Comparison of ENCODE assay signal across 8 mouse cellular contexts in genomic region chr1:24586370-24587140, GRCm38 (mm10). TPM values are rescaled to one million over a fixed set of nuclear protein-coding genes. Genes with fewer than 3 reads are reported as not detected.
A peak's percentile ranks its signal among the peaks of the same experiment; 100 is the strongest.
DNase-seq lines count a peak whose midpoint lies in the region; ATAC-seq lines count a peak whose summit lies in the region.

No protein-coding gene starts in this region.

- ATAC-seq in cerebellum, adult (ENCODE audit: insufficient number of reproducible peaks, low FRiP score, low TSS enrichment): peak; percentile 62
- peak; percentile 85 for ATAC-seq in forebrain, embryonic 14.5 days
- peak; percentile 85 for ATAC-seq in midbrain, embryonic 15.5 days (replicated peaks)

- H3K4me3 ChIP-seq in forebrain, embryonic 14.5 days (ENCODE audit: low read depth, low read length): peak overlapping the region; percentile 50
- peak overlapping the region; percentile 56 for H3K4me3 ChIP-seq in midbrain, embryonic 15.5 days

- peak overlapping the region; percentile 63 for H3K9ac ChIP-seq in forebrain, embryonic 14.5 days (ENCODE audit: low read length)
- peak overlapping the region; percentile 43 for H3K9ac ChIP-seq in midbrain, embryonic 15.5 days

- intact Hi-C loops in left cerebral cortex, postnatal 10 days (cut with DNase I): no loop called here

- DNase-seq in adrenal gland, postnatal 10 days: peak; percentile 53
- no peak for DNase-seq in adrenal gland, postnatal 4 days (ENCODE audit: low spot score in 2 of 2)
- peak; percentile 75 for DNase-seq in forebrain, embryonic 14.5 days (ENCODE audit: low spot score)
- peak; percentile 58 for DNase-seq in heart, postnatal 4 days
- DNase-seq in left cerebral cortex, postnatal 10 days (ENCODE audit: extremely low spot score in 1 of 2, low spot score in 2 of 2): peak; percentile 8 to 69
- no peak for DNase-seq in spleen, adult 12 weeks (ENCODE audit: low spot score)

- peak overlapping the region; percentile 99 for H3K4me2 ChIP-seq in forebrain, embryonic 14.5 days (ENCODE audit: low read length)
- peak overlapping the region; percentile 98 for H3K4me2 ChIP-seq in midbrain, embryonic 15.5 days

- H3K27me3 ChIP-seq in forebrain, embryonic 14.5 days (replicated peaks; ENCODE audit: control insufficient read depth, insufficient read depth, low read length): peaks cover 22% of the 10 kb centered on the region
- peaks cover 23% of the 10 kb centered on the region for H3K27me3 ChIP-seq in midbrain, embryonic 15.5 days (replicated peaks)

- no peaks in the 10 kb centered on the region for H3K36me3 ChIP-seq in forebrain, embryonic 14.5 days (ENCODE audit: control insufficient read depth, insufficient read depth, low read length)
- no peaks in the 10 kb centered on the region for H3K36me3 ChIP-seq in midbrain, embryonic 15.5 days (replicated peaks)

- H3K9me3 ChIP-seq in forebrain, embryonic 14.5 days (replicated peaks; ENCODE audit: control insufficient read depth, low read length): no peaks in the 10 kb centered on the region
- H3K9me3 ChIP-seq in midbrain, embryonic 15.5 days: no peaks in the 10 kb centered on the region

- WGBS in forebrain, embryonic 14.5 days: under 1% methylated on average over 72 of the region's 72 CpGs
- under 1% methylated on average over 72 of the region's 72 CpGs for WGBS in midbrain, embryonic 15.5 days

- H3K4me1 ChIP-seq in forebrain, embryonic 14.5 days (ENCODE audit: control insufficient read depth, insufficient read depth, low read length): peaks cover 8% of the 10 kb centered on the region
- peaks cover 15% of the 10 kb centered on the region; the same call in 1 of the 2 replicates for H3K4me1 ChIP-seq in midbrain, embryonic 15.5 days

- H3K27ac ChIP-seq in forebrain, embryonic 14.5 days (ENCODE audit: low read depth, low read length): no peak overlapping the region
- no peak overlapping the region for H3K27ac ChIP-seq in midbrain, embryonic 15.5 days

RNA-seq across cellular contexts. Expression of gene Col19a1, which starts 0.7 kb away (rescaled TPM):
- under 1 TPM; 0.18 to 0.33 TPM for total RNA-seq in adrenal gland, postnatal 10 days (2021)
- total RNA-seq in adrenal gland, postnatal 4 days (2021): under 1 TPM; 0.34 to 0.53 TPM
- 0.32 and 1.1 TPM in 2 replicates for polyA plus RNA-seq in forebrain, embryonic 14.5 days (2014; fragmentation: Nextera tagmentation; extraction: Ambion mirVana)
- total RNA-seq in heart, postnatal 4 days (2021): not detected
- 10 to 100 TPM; 28.6 to 30.7 TPM for total RNA-seq in left cerebral cortex, postnatal 10 days (2021)
- 1.2 and 2.2 TPM in 2 replicates for polyA plus RNA-seq in midbrain, embryonic 15.5 days (2015; fragmentation: Nextera tagmentation; extraction: Ambion mirVana)

Comparison
In these comparisons a context has a peak if more than half of its experiments do, and no peak if none do; other contexts are left out.
1. DNase-seq: peak in adrenal gland, postnatal 10 days (single experiment), forebrain, embryonic 14.5 days (single experiment), heart, postnatal 4 days (single experiment) and left cerebral cortex, postnatal 10 days (2 of 2); none in adrenal gland, postnatal 4 days (0 of 2) and spleen, adult 12 weeks (single experiment).
2. RNA of gene Col19a1, which starts 0.7 kb away (total RNA-seq): 28.6 to 30.7 TPM in left cerebral cortex, postnatal 10 days; 0.34 to 0.53 TPM in adrenal gland, postnatal 4 days, 0.18 to 0.33 TPM in adrenal gland, postnatal 10 days and not detected in heart, postnatal 4 days; every median in the first group is over 10 times any median in the second.
3. Peak in every context shown above with its lines, with median percentiles within 50 percentile points of each other: ATAC-seq.